14 mouse cellular contexts compared by ENCODE assay signal in the genomic region with DNA sequence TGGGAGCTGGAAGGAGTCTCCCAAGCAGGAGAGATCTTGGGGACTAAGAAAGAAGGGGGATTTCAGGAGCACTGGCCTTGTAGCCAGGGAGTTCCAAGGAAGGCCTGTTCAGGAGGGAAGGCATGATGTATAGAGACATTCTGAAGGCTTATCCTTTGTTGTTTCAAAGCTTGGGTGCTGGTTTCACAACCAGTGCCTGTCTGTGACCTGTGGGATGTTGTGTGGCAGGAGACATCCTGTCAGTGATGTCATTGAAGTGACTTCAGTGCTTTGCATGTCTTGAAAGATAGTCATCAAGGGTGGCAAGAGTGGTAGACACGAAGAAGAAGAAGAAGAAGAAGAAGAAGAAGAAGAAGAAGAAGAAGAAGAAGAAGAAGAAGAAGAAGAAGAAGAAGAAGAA. TPM values are rescaled to one million over a fixed set of nuclear protein-coding genes. Genes with fewer than 3 reads are reported as not detected.
DNase-seq lines count a peak whose midpoint lies in the region; ATAC-seq lines count a peak whose summit lies in the region.
"Had no signal": no experiment of that assay in that cellular context is flagged by ENCODE, and none has a peak within 500 bp of the region (broad histone marks: within the 10 kb centered on the region; RNA-seq: fewer than 3 reads in every experiment).

No protein-coding gene starts in this region.

- DNase-seq in thymus, postnatal 14 days, result peak; percentile 48
- DNase-seq in thymus, postnatal 25 days, result no peak
- DNase-seq in T-cell, adult 2 months (ENCODE audit: low spot score), result peak; percentile 82
- DNase-seq in Muller cell, postnatal 12 days (ENCODE audit: inconsistent ontology term), result no peak
- DNase-seq in retina, embryonic 14.5 days (ENCODE audit: low spot score), result no peak
- DNase-seq in cerebellum, adult 11-12 months, result no peak
- DNase-seq: adrenal gland, adult 8-10 months; cerebellum, adult 9-11 months; heart, adult 18-20 months; heart, postnatal 4 days; lung, postnatal 4 days; right cerebral cortex, postnatal 25 days had no signal

- ATAC-seq in megakaryocyte, adult 5-6 weeks (ENCODE audit: poor library complexity, severe bottlenecking), result peak; percentile 58
- ATAC-seq: intestine, postnatal 0 days had no signal

RNA-seq across cellular contexts. Expression of a gene that starts 13.7 kb away (rescaled TPM):
- 507 and 516 TPM in 2 replicates for total RNA-seq in megakaryocyte, adult 5-6 weeks (2015)
- 307 and 321 TPM in 2 replicates for total RNA-seq in megakaryocyte, adult 5-6 weeks (2017)

Comparison
In these comparisons a context has a peak if more than half of its experiments do, and no peak if none do; other contexts are left out.
1. DNase-seq: peak in thymus, postnatal 14 days (single experiment) and T-cell, adult 2 months (single experiment); none in thymus, postnatal 25 days (single experiment), Muller cell, postnatal 12 days (single experiment), retina, embryonic 14.5 days (single experiment) and cerebellum, adult 11-12 months (single experiment).